Comparison of ENCODE assay signal across 8 mouse cellular contexts in the genomic region with DNA sequence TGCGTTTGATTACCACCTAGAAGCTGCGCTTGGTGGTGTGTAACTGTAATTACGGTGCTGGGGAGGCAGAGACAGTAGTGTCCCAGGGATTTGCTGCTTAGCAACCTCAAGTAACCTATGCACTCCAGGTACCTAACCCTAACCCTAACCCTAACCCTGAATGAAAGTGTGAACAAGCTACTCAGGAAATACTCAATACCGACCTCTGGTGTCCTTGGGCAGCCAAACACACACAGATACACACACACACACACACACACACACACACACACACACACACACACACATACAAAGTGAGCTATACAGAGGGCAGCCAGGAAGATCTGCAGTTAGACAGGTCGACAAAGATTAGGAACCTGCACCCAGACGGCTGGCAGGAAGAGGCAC. TPM values are rescaled to one million over a fixed set of nuclear protein-coding genes. Genes with fewer than 3 reads are reported as not detected.
A peak's percentile ranks its signal among the peaks of the same experiment; 100 is the strongest.
DNase-seq lines count a peak whose midpoint lies in the region; ATAC-seq and TF ChIP-seq lines count a peak whose summit lies in the region.

No protein-coding gene starts in this region.

- DNase-seq in lung, postnatal 4 days, result no peak
- DNase-seq in embryonic facial prominence, embryonic 14.5 days (ENCODE audit: low spot score), result peak; percentile 7
- no peak for DNase-seq in adrenal gland, adult (ENCODE audit: inconsistent age in 2 of 2, low spot score in 1 of 2)
- no peak for DNase-seq in retina, postnatal 1 day
- no peak for DNase-seq in frontal cortex, postnatal 36 days (ENCODE audit: low spot score in 2 of 2)

- no peaks in the 10 kb centered on the region for H3K9me3 ChIP-seq in lung, embryonic 15.5 days
- H3K9me3 ChIP-seq in embryonic facial prominence, embryonic 14.5 days (ENCODE audit: control insufficient read depth, low read length), result no peaks in the 10 kb centered on the region
- H3K9me3 ChIP-seq in limb, embryonic 13.5 days, result no peaks in the 10 kb centered on the region

- H3K27ac ChIP-seq in lung, embryonic 15.5 days, result peak overlapping the region; percentile 89
- peak overlapping the region; percentile 92 for H3K27ac ChIP-seq in embryonic facial prominence, embryonic 14.5 days (replicated peaks; ENCODE audit: low read depth, low read length)
- peak overlapping the region; percentile 88 for H3K27ac ChIP-seq in limb, embryonic 13.5 days
- H3K27ac ChIP-seq in small intestine, adult 2 months (ENCODE audit: insufficient read depth, low read depth, low read length), result no peak overlapping the region

- peaks cover 46% of the 10 kb centered on the region for H3K36me3 ChIP-seq in lung, embryonic 15.5 days
- H3K36me3 ChIP-seq in embryonic facial prominence, embryonic 14.5 days (ENCODE audit: control insufficient read depth, insufficient read depth, low read length), result peaks cover 43% of the 10 kb centered on the region
- H3K36me3 ChIP-seq in limb, embryonic 13.5 days, result peaks cover 57% of the 10 kb centered on the region
- peaks cover 32% of the 10 kb centered on the region for H3K36me3 ChIP-seq in small intestine, adult 2 months (ENCODE audit: control insufficient read depth, insufficient read depth, low read length)

- 50% methylated on average over 6 of the region's 6 CpGs for WGBS in lung, embryonic 15.5 days
- 51% methylated on average over 6 of the region's 6 CpGs for WGBS in embryonic facial prominence, embryonic 14.5 days
- WGBS in limb, embryonic 13.5 days, result 49% methylated on average over 6 of the region's 6 CpGs
- 44% methylated on average over 6 of the region's 6 CpGs for WGBS in small intestine, adult 2 months

- H3K9ac ChIP-seq in lung, embryonic 15.5 days, result peak overlapping the region; percentile 93
- peak overlapping the region; percentile 96 for H3K9ac ChIP-seq in embryonic facial prominence, embryonic 14.5 days (ENCODE audit: low read depth, low read length)
- peak overlapping the region; percentile 93 for H3K9ac ChIP-seq in limb, embryonic 13.5 days

- TF ChIP-seq CTCF in small intestine, adult 2 months (IDR thresholded peaks at IDR 0.05; ENCODE audit: extremely low read depth, insufficient read length, insufficient replicate concordance, low read depth, low read length), result no peak

- no peaks in the 10 kb centered on the region for H3K27me3 ChIP-seq in lung, embryonic 15.5 days
- no peaks in the 10 kb centered on the region for H3K27me3 ChIP-seq in embryonic facial prominence, embryonic 14.5 days (replicated peaks; ENCODE audit: control insufficient read depth, insufficient read depth, low read length)
- no peaks in the 10 kb centered on the region for H3K27me3 ChIP-seq in limb, embryonic 13.5 days
- H3K27me3 ChIP-seq in small intestine, adult 2 months (ENCODE audit: control insufficient read depth, insufficient read depth, low read length), result no peaks in the 10 kb centered on the region

- peaks cover 10% of the 10 kb centered on the region for H3K4me1 ChIP-seq in lung, embryonic 15.5 days
- peaks cover 8% of the 10 kb centered on the region for H3K4me1 ChIP-seq in embryonic facial prominence, embryonic 14.5 days (ENCODE audit: control insufficient read depth, insufficient read depth, low read length)
- H3K4me1 ChIP-seq in limb, embryonic 13.5 days, result peaks cover 22% of the 10 kb centered on the region
- peaks cover 15% of the 10 kb centered on the region; the same call in 1 of the 2 replicates for H3K4me1 ChIP-seq in small intestine, adult 2 months (ENCODE audit: control insufficient read depth, insufficient read depth, insufficient read length, low read length)

- peak; percentile 11; the same call in 1 of the 2 replicates for ATAC-seq in lung, embryonic 15.5 days (ENCODE audit: borderline replicate concordance, extremely low read depth, low FRiP score, low TSS enrichment)
- ATAC-seq in embryonic facial prominence, embryonic 14.5 days (ENCODE audit: low read depth), result no peak; the same call in 1 of the 2 replicates
- no peak for ATAC-seq in limb, embryonic 13.5 days (ENCODE audit: low FRiP score, low read depth)

- H3K4me2 ChIP-seq in lung, embryonic 15.5 days, result peak overlapping the region; percentile 79
- H3K4me2 ChIP-seq in embryonic facial prominence, embryonic 14.5 days (ENCODE audit: low read depth, low read length), result peak overlapping the region; percentile 62
- peak overlapping the region; percentile 90 for H3K4me2 ChIP-seq in limb, embryonic 13.5 days (replicated peaks)

- H3K4me3 ChIP-seq in lung, embryonic 15.5 days, result peak overlapping the region; percentile 90
- peak overlapping the region; percentile 98 for H3K4me3 ChIP-seq in embryonic facial prominence, embryonic 14.5 days (ENCODE audit: low read depth, low read length)
- peak overlapping the region; percentile 94 for H3K4me3 ChIP-seq in limb, embryonic 13.5 days
- H3K4me3 ChIP-seq in small intestine, adult 2 months (ENCODE audit: low read depth, low read length), result peak overlapping the region; percentile 70

- no peak for TF ChIP-seq POLR2A in small intestine, adult 2 months (IDR thresholded peaks at IDR 0.05; ENCODE audit: low read depth, low read length)

RNA-seq across cellular contexts. Expression of a gene that starts 0.3 kb away (rescaled TPM):
- 60.4 and 62.2 TPM in 2 replicates for polyA plus RNA-seq in lung, embryonic 15.5 days (2015; fragmentation: Nextera tagmentation; extraction: Ambion mirVana)
- polyA plus RNA-seq in embryonic facial prominence, embryonic 14.5 days (2014; fragmentation: Nextera tagmentation; extraction: Ambion mirVana), result 66.3 and 78.2 TPM in 2 replicates
- 85.0 and 88.1 TPM in 2 replicates for polyA plus RNA-seq in limb, embryonic 13.5 days (2015; fragmentation: Nextera tagmentation; extraction: Ambion mirVana)
- polyA plus RNA-seq in small intestine, adult 2 months (2012; rRNA removed), result 23.3 and 62.6 TPM in 2 replicates

RNA-seq across cellular contexts. Expression of a gene that starts 7.6 kb away (rescaled TPM):
- polyA plus RNA-seq in lung, embryonic 15.5 days (2015; fragmentation: Nextera tagmentation; extraction: Ambion mirVana), result 29.9 and 31.3 TPM in 2 replicates
- 23.4 and 29.3 TPM in 2 replicates for polyA plus RNA-seq in embryonic facial prominence, embryonic 14.5 days (2014; fragmentation: Nextera tagmentation; extraction: Ambion mirVana)
- 35.0 and 39.2 TPM in 2 replicates for polyA plus RNA-seq in limb, embryonic 13.5 days (2015; fragmentation: Nextera tagmentation; extraction: Ambion mirVana)
- polyA plus RNA-seq in small intestine, adult 2 months (2012; rRNA removed), result 8.5 and 16.1 TPM in 2 replicates

RNA-seq across cellular contexts. Expression of a gene that starts 8.9 kb away (rescaled TPM):
- polyA plus RNA-seq in lung, embryonic 15.5 days (2015; fragmentation: Nextera tagmentation; extraction: Ambion mirVana), result 36.3 and 39.5 TPM in 2 replicates
- 164 and 277 TPM in 2 replicates for polyA plus RNA-seq in embryonic facial prominence, embryonic 14.5 days (2014; fragmentation: Nextera tagmentation; extraction: Ambion mirVana)
- polyA plus RNA-seq in limb, embryonic 13.5 days (2015; fragmentation: Nextera tagmentation; extraction: Ambion mirVana), result 426 and 449 TPM in 2 replicates
- polyA plus RNA-seq in small intestine, adult 2 months (2012; rRNA removed), result 0.52 and 1.2 TPM in 2 replicates

RNA-seq across cellular contexts. Expression of a gene that starts 53.8 kb away (rescaled TPM):
- polyA plus RNA-seq in lung, embryonic 15.5 days (2015; fragmentation: Nextera tagmentation; extraction: Ambion mirVana), result 0.10 and 0.22 TPM in 2 replicates
- 0.34 and 0.88 TPM in 2 replicates for polyA plus RNA-seq in embryonic facial prominence, embryonic 14.5 days (2014; fragmentation: Nextera tagmentation; extraction: Ambion mirVana)
- 0.55 and 0.59 TPM in 2 replicates for polyA plus RNA-seq in limb, embryonic 13.5 days (2015; fragmentation: Nextera tagmentation; extraction: Ambion mirVana)
- polyA plus RNA-seq in small intestine, adult 2 months (2012; rRNA removed), result not detected in 2 replicates

Comparison
In these comparisons a context has a peak if more than half of its experiments do, and no peak if none do; other contexts are left out.
1. RNA of a gene that starts 8.9 kb away (polyA plus RNA-seq): 426 to 449 TPM in limb, embryonic 13.5 days, 164 to 277 TPM in embryonic facial prominence, embryonic 14.5 days and 36.3 to 39.5 TPM in lung, embryonic 15.5 days; 0.52 to 1.2 TPM in small intestine, adult 2 months; every median in the first group is over 10 times any median in the second.
2. Peak in every context shown above with its lines, with median percentiles within 50 percentile points of each other: H3K4me2 ChIP-seq, H3K4me3 ChIP-seq and H3K9ac ChIP-seq.